Mouse (Mus musculus) heart, embryonic 10.5 days (tissue): Measurements from ENCODE around the gene Ubac2. TPM values are rescaled to one million over a fixed set of nuclear protein-coding genes. Genes with fewer than 3 reads are reported as not detected.
A peak's percentile ranks its signal among the peaks of the same experiment; 100 is the strongest.

ENCODE experiments used
- DNase-seq: peaks from one replicate; pipeline ENCODE4 v3.0.0-alpha.2; 2017; ENCODE audit warnings: low spot score
- H3K27ac ChIP-seq: fragments of 300-500 bp; sonication (generic); 2 replicates; pipeline ENCODE4 v1.5.1; 2016; ENCODE audit warnings: mild to moderate bottlenecking
- H3K27me3 ChIP-seq: fragments of 300-500 bp; sonication (generic); 2 replicates; pipeline ENCODE4 v1.6.1; 2016; ENCODE audit warnings: mild to moderate bottlenecking; ENCODE audit not compliant: poor library complexity, insufficient read depth, severe bottlenecking
- H3K36me3 ChIP-seq: fragments of 300-500 bp; sonication (generic); 2 replicates; pipeline ENCODE4 v1.6.1; 2016; ENCODE audit warnings: mild to moderate bottlenecking, moderate library complexity
- H3K4me1 ChIP-seq: fragments of 300-500 bp; sonication (generic); 2 replicates; pipeline ENCODE4 v1.6.1; 2016; ENCODE audit warnings: mild to moderate bottlenecking
- H3K4me3 ChIP-seq: fragments of 300-500 bp; sonication (generic); 2 replicates; pipeline ENCODE4 v1.5.1; 2016; ENCODE audit warnings: mild to moderate bottlenecking, moderate library complexity
- H3K9me3 ChIP-seq: fragments of 300-500 bp; sonication (generic); 2 replicates; pipeline ENCODE4 v1.6.1; 2016; ENCODE audit warnings: mild to moderate bottlenecking, moderate library complexity
- WGBS: fragments of 180-500 bp; shearing (Covaris S2); methylation state at CpG from one replicate; pipeline ENCODE4 v1.1.7; 2016; 5-methylcytosine and 5-hydroxymethylcytosine counted together
- polyA plus RNA-seq: library from polyadenylated mRNA; unstranded; fragments of >200 nt; fragmentation: Nextera tagmentation; extraction: Ambion mirVana; gene quantifications from 2 replicates; pipeline ENCODE4 v1.2.1, GENCODE M21; 2016

Ubac2 gene
- polyA plus RNA-seq, 1 experiment from 2014 or later = 63.4 TPM

GRCm38 (mm10) chr14:121897773-121898172 lies 19.4 kb downstream of the Ubac2 start:
- 90% methylated on average over 2 of the region's 2 CpGs for WGBS
- peaks cover 43% of the 10 kb centered on the region for H3K4me1 ChIP-seq

GRCm38 (mm10) chr14:121898509-121898908 lies 20.1 kb downstream of the Ubac2 start:
- Histone ChIP-seq H3K9me3 (no peaks in the 10 kb centered on the region), H3K4me3 (no peak overlapping the region), H3K27me3 (no peaks in the 10 kb centered on the region), H3K4me1 (peaks cover 41% of the 10 kb centered on the region), H3K27ac (no peak overlapping the region), H3K36me3 (0 out of 2 replicates have a peak, but pooled peaks cover 4% of the 10 kb centered on the region)
- DNase-seq = no peak
- 86% methylated on average over 11 of the region's 11 CpGs for WGBS

More at GRCm38 (mm10) chr14:121897773-121898172, 19.4 kb downstream of the Ubac2 start:
- no peaks in the 10 kb centered on the region for H3K9me3 ChIP-seq
- no peaks in the 10 kb centered on the region for H3K27me3 ChIP-seq
- peak; percentile 66 for DNase-seq
- 0 out of 2 replicates have a peak, but pooled peaks cover 4% of the 10 kb centered on the region for H3K36me3 ChIP-seq
- no peak overlapping the region for H3K4me3 ChIP-seq
- H3K27ac ChIP-seq = no peak overlapping the region

- no peak for DNase-seq
- 45% methylated on average over 3 of the region's 3 CpGs for WGBS
- Histone ChIP-seq H3K36me3 (0 out of 2 replicates have a peak, but pooled peaks cover 4% of the 10 kb centered on the region), H3K4me1 (peaks cover 41% of the 10 kb centered on the region), H3K4me3 (no peak overlapping the region), H3K27me3 (no peaks in the 10 kb centered on the region), H3K27ac (no peak overlapping the region), H3K9me3 (no peaks in the 10 kb centered on the region)
Measured at GRCm38 (mm10) chr14:121899071-121899470, 20.7 kb downstream of the Ubac2 start.

- 78% methylated on average over 6 of the region's 6 CpGs for WGBS
- no peak overlapping the region for H3K27ac ChIP-seq
- no peaks in the 10 kb centered on the region for H3K27me3 ChIP-seq
- no peak overlapping the region for H3K4me3 ChIP-seq
- no peak for DNase-seq
- peaks cover 47% of the 10 kb centered on the region for H3K4me1 ChIP-seq
- H3K9me3 ChIP-seq = no peaks in the 10 kb centered on the region
- H3K36me3 ChIP-seq = peaks cover 4% of the 10 kb centered on the region; the same call in 1 of the 2 replicates
Measured at GRCm38 (mm10) chr14:121901511-121901910, 23.1 kb downstream of the Ubac2 start.

- peaks cover 6% of the 10 kb centered on the region; the same call in 1 of the 2 replicates for H3K36me3 ChIP-seq
- H3K9me3 ChIP-seq = no peaks in the 10 kb centered on the region
- no peaks in the 10 kb centered on the region for H3K27me3 ChIP-seq
- DNase-seq = no peak
- no peak overlapping the region for H3K4me3 ChIP-seq
- no peak overlapping the region for H3K27ac ChIP-seq
- 85% methylated on average over 7 of the region's 7 CpGs for WGBS
- H3K4me1 ChIP-seq = peaks cover 43% of the 10 kb centered on the region
Measured at GRCm38 (mm10) chr14:121903381-121903876, 25.0 kb downstream of the Ubac2 start.

- DNase-seq = no peak
- peaks cover 30% of the 10 kb centered on the region for H3K4me1 ChIP-seq
- H3K27ac ChIP-seq = no peak overlapping the region
- no peaks in the 10 kb centered on the region for H3K9me3 ChIP-seq
- no peaks in the 10 kb centered on the region for H3K27me3 ChIP-seq
- H3K4me3 ChIP-seq = no peak overlapping the region
- H3K36me3 ChIP-seq = peaks cover 13% of the 10 kb centered on the region
- 28% methylated on average over 3 of the region's 3 CpGs for WGBS
Measured at GRCm38 (mm10) chr14:121904754-121905153, 26.3 kb downstream of the Ubac2 start.

GRCm38 (mm10) chr14:121906341-121906991 lies 28.0 kb downstream of the Ubac2 start:
- H3K27ac ChIP-seq = no peak overlapping the region
- H3K36me3 ChIP-seq = peaks cover 16% of the 10 kb centered on the region
- no peaks in the 10 kb centered on the region for H3K9me3 ChIP-seq
- no peak for DNase-seq
- H3K4me3 ChIP-seq = no peak overlapping the region
- 86% methylated on average over 8 of the region's 8 CpGs for WGBS
- no peaks in the 10 kb centered on the region for H3K27me3 ChIP-seq
- H3K4me1 ChIP-seq = peaks cover 28% of the 10 kb centered on the region

GRCm38 (mm10) chr14:121906992-121907681 lies 28.7 kb downstream of the Ubac2 start:
- Histone ChIP-seq H3K27ac (no peak overlapping the region), H3K4me3 (no peak overlapping the region), H3K36me3 (peaks cover 22% of the 10 kb centered on the region), H3K27me3 (no peaks in the 10 kb centered on the region), H3K4me1 (peaks cover 33% of the 10 kb centered on the region), H3K9me3 (no peaks in the 10 kb centered on the region)
- WGBS = 90% methylated on average over 11 of the region's 11 CpGs
- no peak for DNase-seq

- Histone ChIP-seq H3K27me3 (no peaks in the 10 kb centered on the region), H3K36me3 (peaks cover 29% of the 10 kb centered on the region)
- 90% methylated on average over 6 of the region's 6 CpGs for WGBS
Measured at GRCm38 (mm10) chr14:121909868-121910267, 31.4 kb downstream of the Ubac2 start.

GRCm38 (mm10) chr14:121912501-121912900 lies 34.1 kb downstream of the Ubac2 start:
- no peak overlapping the region for H3K27ac ChIP-seq
- peaks cover 14% of the 10 kb centered on the region; the same call in 1 of the 2 replicates for H3K4me1 ChIP-seq
- peaks cover 48% of the 10 kb centered on the region for H3K36me3 ChIP-seq
- no peaks in the 10 kb centered on the region for H3K9me3 ChIP-seq
- no peak overlapping the region for H3K4me3 ChIP-seq
- DNase-seq = no peak
- H3K27me3 ChIP-seq = no peaks in the 10 kb centered on the region
- 88% methylated on average over 7 of the region's 7 CpGs for whole genome bisulfite sequencing

More at GRCm38 (mm10) chr14:121909868-121910267, 31.4 kb downstream of the Ubac2 start:
- DNase-seq = no peak
- Histone ChIP-seq H3K4me1 (peaks cover 22% of the 10 kb centered on the region), H3K9me3 (no peaks in the 10 kb centered on the region), H3K4me3 (no peak overlapping the region), H3K27ac (no peak overlapping the region)

- DNase-seq = no peak
- peaks cover 40% of the 10 kb centered on the region for H3K36me3 ChIP-seq
- 87% methylated on average over 5 of the region's 5 CpGs for whole genome bisulfite sequencing
Measured at GRCm38 (mm10) chr14:121915143-121915542, 36.7 kb downstream of the Ubac2 start.

GRCm38 (mm10) chr14:121915621-121916020 lies 37.2 kb downstream of the Ubac2 start, which contains the start of gene Gpr18:
Gpr18 (minus strand) TSS chr14:121915781.
- Histone ChIP-seq H3K36me3 (peaks cover 39% of the 10 kb centered on the region), H3K9me3 (no peaks in the 10 kb centered on the region)
- 73% methylated on average over 8 of the region's 8 CpGs for WGBS

More at GRCm38 (mm10) chr14:121915143-121915542, 36.7 kb downstream of the Ubac2 start:
- Histone ChIP-seq H3K4me3 (no peak overlapping the region), H3K27me3 (no peaks in the 10 kb centered on the region), H3K9me3 (no peaks in the 10 kb centered on the region), H3K27ac (no peak overlapping the region), H3K4me1 (peaks cover 17% of the 10 kb centered on the region; the same call in 1 of the 2 replicates)

More at GRCm38 (mm10) chr14:121915621-121916020, 37.2 kb downstream of the Ubac2 start, which contains the start of gene Gpr18:
- DNase-seq = no peak
- no peaks in the 10 kb centered on the region for H3K27me3 ChIP-seq
- H3K4me1 ChIP-seq = peaks cover 22% of the 10 kb centered on the region
- H3K4me3 ChIP-seq = no peak within 1 kb of the TSS
- H3K27ac ChIP-seq = no peak within 1 kb of the TSS
